Mouse (Mus musculus) limb, embryonic 12.5 days (tissue): Measurements from ENCODE around the gene Fam19a3. TPM values are rescaled to one million over a fixed set of nuclear protein-coding genes. Genes with fewer than 3 reads are reported as not detected.

Source experiments
- polyA plus RNA-seq: library from polyadenylated mRNA; unstranded; fragments of >200 nt; fragmentation: Nextera tagmentation; extraction: Ambion mirVana; gene quantifications from 2 replicates; pipeline ENCODE4 v1.2.1, GENCODE M21; 2016

Gene Fam19a3
- polyA plus RNA-seq, 1 experiment from 2014 or later = 0.85 TPM

Other genes with a start within 250 kb of the Fam19a3 start
- gene Slc16a1, start 143.2 kb downstream of the Fam19a3 start, polyA plus RNA-seq = 44.6 and 45.3 TPM in 2 replicates
- 2.6 and 3.4 TPM in 2 replicates for gene Ppm1j, start 784 bp downstream of the Fam19a3 start, polyA plus RNA-seq
- gene Rhoc, start 6.5 kb upstream of the Fam19a3 start, polyA plus RNA-seq = 152 and 154 TPM in 2 replicates
- gene Mov10, start 36.7 kb upstream of the Fam19a3 start, polyA plus RNA-seq = 73.8 and 77.2 TPM in 2 replicates
- gene St7l, start 82.2 kb upstream of the Fam19a3 start, polyA plus RNA-seq = 37.2 and 37.7 TPM in 2 replicates
- gene Capza1, start 82.7 kb upstream of the Fam19a3 start, polyA plus RNA-seq = 183 and 196 TPM in 2 replicates
- 0.69 and 0.70 TPM in 2 replicates for gene Wnt2b, start 180.1 kb upstream of the Fam19a3 start, polyA plus RNA-seq